Mouse (Mus musculus): ENCODE measurements around the gene Mansc1. TPM values are rescaled to one million over a fixed set of nuclear protein-coding genes. Genes with fewer than 3 reads are reported as not detected.
A peak's percentile ranks its signal among the peaks of the same experiment; 100 is the strongest.

The Mansc1 gene
- total RNA-seq, 2 experiments from 2014 or later = 9.1 TPM

DNA sequence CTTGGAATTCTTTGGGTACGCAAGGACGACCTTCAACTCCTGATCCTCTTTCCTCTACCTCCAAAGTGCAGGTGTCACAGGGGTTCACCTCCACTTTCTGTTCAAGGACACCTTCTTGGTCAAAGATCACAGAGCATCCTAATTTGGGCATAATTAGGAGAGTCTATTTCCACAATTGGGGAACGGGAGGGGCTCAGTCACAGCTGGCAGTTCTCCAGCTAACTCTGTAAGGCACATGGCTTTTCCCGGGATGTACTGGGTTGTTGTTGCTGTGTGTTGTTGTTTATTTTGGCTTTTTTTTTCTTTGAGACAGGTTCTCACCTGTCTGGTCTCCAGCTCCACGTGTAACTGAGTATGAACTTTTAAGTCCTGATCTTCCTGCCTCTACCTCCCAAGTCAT lies 468 bp upstream of the Mansc1 start:
- peak overlapping the region; percentile 89 for H3K27ac ChIP-seq
- no peak for DNase-seq (ENCODE audit: low spot score in 2 of 2)
- no peak for TF ChIP-seq CTCF (conservative IDR thresholded peaks at IDR 0.05)

DNA sequence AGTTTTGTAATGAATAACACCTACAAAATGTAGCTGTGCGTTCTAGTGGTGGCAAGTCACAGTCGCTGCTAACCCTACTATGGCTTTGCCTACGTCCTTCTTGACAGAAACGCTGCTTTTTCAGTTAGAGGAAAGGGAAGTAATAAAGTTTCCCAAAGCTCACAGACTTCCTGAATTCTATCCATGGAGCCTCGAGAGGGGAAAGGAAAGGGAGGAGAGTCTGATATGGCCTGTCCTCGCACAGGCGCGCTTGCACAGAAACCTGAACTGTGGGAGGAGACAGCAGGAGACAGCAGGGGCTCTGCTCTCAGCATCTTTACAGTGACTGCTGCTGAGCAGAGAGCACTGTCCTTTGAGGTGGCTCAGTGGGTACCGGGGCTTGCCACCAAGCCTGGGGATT lies 1.8 kb downstream of the Mansc1 start:
- H3K4me3 ChIP-seq = no peak overlapping the region
- no peak overlapping the region for H3K27ac ChIP-seq
- DNase-seq (ENCODE audit: low spot score in 2 of 2) = no peak
- TF ChIP-seq CTCF (conservative IDR thresholded peaks at IDR 0.05) = no peak

More for the DNA sequence above, 468 bp upstream of the Mansc1 start:
- H3K4me3 ChIP-seq = peak overlapping the region; percentile 81

DNA sequence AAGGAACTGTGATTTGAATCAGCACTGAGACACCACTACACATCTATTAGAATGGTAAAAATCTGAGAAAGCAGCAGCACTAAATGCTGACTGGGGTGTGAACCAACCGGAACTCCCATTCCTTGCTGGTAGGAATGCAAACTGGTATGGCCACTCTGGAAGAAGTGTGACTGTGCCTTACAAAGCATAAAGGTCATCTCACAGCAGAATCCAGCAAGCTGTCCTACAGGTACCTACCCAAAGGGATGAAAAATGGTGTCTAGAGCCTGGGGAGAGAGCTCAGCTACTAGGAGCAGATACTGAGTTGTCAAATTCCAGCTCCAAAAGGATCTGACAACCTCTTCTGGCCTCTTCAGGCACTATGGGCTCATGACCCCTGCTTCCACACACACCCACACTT lies 5.7 kb downstream of the Mansc1 start:
- no peak overlapping the region for H3K27ac ChIP-seq

DNA sequence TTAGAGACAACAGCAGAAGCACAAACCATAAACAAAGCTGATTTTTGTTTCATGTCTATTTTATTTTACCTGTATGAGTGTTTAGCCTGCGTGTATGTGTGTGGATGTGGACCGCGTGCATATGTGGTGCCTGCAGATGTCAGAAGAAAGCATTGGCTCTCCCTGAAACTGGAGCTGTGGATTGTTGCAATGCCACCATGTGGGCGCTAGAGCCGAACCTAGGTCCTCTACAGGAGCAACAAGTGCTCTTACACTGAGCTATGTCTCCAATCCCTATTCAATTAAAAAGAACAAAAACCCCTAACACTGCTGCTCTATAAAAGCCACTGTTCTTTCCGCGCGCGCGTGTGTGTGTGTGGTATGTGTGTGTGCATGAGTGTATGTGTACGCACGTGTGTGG lies 6.9 kb downstream of the Mansc1 start:
- no peak overlapping the region for H3K27ac ChIP-seq
- DNase-seq (ENCODE audit: low spot score in 2 of 2) = no peak
- no peak overlapping the region for H3K4me3 ChIP-seq
- no peak for TF ChIP-seq CTCF (conservative IDR thresholded peaks at IDR 0.05)

More for the DNA sequence above, 5.7 kb downstream of the Mansc1 start:
- DNase-seq (ENCODE audit: low spot score in 2 of 2) = no peak
- no peak for TF ChIP-seq CTCF (conservative IDR thresholded peaks at IDR 0.05)
- H3K4me3 ChIP-seq = no peak overlapping the region

DNA sequence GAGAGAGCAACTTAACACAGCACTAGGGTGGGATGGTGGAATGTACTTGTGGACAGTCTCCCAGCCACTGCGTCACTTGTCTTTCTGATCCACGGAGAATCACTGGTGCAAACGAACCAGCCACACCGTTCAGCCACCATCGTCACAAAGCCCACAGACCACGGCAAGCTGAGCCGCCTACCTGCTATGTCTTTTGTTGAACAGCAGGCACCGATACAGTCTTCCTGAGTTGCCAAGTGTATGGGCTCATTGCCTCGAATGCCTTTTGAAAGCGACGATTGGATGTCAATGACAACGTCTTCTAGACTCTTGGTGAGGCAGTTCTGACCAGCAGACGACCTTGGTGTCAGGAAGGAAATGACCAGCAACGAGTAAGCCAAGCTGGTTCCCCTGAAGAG lies 10.7 kb downstream of the Mansc1 start:
- TF ChIP-seq CTCF (conservative IDR thresholded peaks at IDR 0.05) = no peak
- no peak for DNase-seq (ENCODE audit: low spot score in 2 of 2)
- Histone ChIP-seq H3K4me3 (no peak overlapping the region; the same call in 1 of the 2 replicates), H3K27ac (peak overlapping the region; percentile 67)

DNA sequence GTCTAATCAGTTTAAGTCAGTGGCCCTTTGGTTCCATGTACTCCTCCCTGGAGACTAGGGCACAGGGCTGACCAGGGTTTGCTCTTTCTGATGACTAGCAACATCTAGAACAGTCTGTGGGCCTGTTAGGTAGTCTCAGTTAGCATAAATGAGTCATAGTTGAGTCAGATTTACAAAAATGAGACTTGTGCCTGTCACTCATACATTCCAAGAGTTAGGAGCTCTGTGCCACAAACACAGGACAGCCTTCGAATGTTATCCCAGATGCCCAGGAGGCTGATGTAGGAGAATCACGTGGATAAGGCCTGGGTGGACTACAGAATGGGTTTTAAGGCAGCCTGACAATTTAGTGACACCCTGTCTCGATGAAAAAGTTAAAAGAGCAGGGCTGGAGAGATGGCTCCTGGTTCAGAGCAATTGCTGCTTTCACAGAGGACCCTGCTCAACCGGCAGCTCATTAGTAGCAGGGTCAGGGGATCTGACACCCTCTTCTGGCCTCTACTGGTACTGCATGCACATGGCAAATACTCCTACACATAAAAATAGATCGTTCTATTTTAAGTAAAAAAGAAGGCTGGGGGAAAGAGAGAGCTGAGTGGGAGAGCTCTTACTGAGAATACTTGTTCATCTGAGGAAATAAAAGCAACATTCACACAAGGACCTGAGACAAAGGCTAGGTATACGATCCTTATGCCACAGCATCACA lies 11.3 kb downstream of the Mansc1 start:
- Histone ChIP-seq H3K27ac (peak overlapping the region; percentile 67), H3K4me3 (no peak overlapping the region; the same call in 1 of the 2 replicates)
- peak; percentile 54 to 83 for DNase-seq (ENCODE audit: low spot score in 2 of 2)
- TF ChIP-seq CTCF (conservative IDR thresholded peaks at IDR 0.05) = peak; percentile 83

DNA sequence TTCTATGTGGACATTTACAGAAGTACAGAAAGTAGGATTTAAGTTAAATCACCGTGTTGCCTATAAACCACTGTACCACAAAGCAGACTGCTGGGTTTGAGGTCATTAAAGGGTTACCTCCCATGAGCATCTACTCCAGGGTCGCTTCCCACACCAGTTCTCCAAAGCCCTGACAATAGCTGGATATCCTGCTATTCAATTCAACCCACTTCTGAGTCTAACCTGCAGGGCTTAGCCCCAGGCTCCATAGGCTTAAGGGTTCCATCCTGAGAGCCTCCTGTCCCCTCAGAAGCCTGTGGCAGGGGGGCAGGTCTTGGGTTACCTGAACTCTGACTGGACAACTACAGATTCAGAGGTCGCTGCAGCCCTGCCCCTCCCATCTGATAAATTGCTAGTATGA lies 12.2 kb downstream of the Mansc1 start:
- TF ChIP-seq CTCF (conservative IDR thresholded peaks at IDR 0.05) = no peak
- H3K27ac ChIP-seq = 0 out of 2 replicates have a peak overlapping the region, but pooled peaks have one; percentile 67
- H3K4me3 ChIP-seq = no peak overlapping the region
- DNase-seq (ENCODE audit: low spot score in 2 of 2) = no peak

DNA sequence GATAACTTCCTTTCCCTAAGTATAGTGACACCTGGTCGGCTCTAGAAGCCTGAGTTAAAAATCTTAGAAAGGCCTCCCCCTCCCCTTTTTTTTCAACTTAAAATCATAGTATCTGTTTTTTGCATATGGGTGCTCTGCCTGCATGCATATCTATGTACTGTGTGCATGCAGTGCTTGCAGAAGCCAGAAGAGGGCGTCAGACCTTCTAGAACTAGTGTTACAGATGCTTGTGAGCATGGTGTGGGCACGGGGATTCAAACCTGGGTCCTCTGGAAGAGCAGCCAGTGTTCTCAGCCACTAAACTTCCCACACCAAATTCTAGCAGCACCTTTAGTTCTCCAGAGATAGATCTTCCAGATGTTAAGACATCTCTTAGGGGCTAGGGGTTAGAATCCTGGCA lies 14.7 kb downstream of the Mansc1 start:
- no peak overlapping the region for H3K27ac ChIP-seq
- no peak overlapping the region for H3K4me3 ChIP-seq
- DNase-seq (ENCODE audit: low spot score in 2 of 2) = no peak
- peak; percentile 42 for TF ChIP-seq CTCF (conservative IDR thresholded peaks at IDR 0.05)

DNA sequence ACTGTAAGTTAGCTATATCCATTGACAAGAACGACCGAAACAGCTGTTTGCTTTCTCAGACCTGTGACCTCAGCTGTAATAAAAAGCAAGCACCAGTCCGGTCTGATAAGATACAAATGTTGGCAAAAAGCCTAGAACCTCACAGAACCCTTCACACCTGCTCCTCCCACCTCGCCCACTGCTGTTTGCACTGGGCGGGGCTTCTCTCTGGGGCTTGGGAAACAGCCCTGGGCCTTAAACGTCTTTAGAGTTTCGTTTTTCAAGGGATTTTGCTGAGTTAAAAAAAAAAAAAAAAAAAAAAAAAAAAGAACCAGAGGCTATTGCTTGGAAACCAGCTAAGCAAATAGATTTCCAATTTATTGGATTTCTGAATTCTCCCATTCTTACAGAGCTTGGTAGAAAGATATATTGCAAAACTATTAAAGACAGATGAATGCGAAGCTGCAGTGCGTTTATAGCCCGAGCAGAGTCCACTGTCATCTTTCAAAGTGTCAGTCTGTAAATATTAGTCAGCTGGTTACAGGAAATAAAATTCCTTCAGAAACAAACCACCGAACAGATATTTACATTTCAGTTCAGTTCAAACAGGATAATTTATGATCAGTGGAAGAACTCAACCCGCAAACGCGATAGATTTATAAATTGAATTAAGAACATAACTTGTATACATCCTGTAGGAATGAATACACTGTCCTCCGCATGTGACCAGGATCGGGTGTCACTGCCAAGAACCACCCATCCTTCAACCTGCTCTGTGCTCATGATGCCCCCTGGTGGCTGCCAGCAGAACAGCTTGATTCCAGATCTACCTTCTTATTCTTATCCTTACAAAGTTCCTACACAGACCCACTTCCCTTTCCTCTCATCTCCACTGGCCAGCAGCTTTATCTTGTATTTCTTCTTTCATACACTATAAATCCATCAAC lies 17.3 kb downstream of the Mansc1 start:
- Histone ChIP-seq H3K27ac (peak overlapping the region; percentile 44; the same call in 1 of the 2 replicates), H3K4me3 (peak overlapping the region; percentile 46)
- DNase-seq (ENCODE audit: low spot score in 2 of 2) = peak; percentile 84 to 89
- peak; percentile 99 for TF ChIP-seq CTCF (conservative IDR thresholded peaks at IDR 0.05)

DNA sequence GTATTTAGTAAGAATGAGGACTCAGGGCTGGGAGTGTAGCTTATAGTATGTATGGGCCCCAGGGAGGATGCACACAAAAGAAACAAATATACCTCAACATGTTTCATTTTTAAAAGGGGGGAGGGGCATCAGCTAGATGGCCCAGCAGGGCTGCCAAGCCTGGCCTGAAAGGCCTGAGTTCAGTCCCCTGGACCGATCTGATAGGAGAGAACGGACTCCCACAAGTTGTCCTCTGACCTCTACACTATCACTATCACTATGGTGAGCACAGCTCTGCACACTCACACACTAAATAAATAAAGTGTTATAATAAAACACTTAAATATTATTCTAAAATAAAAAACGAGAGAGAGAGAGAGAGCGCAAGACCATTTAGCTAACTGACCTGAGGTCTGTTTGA lies 18.0 kb downstream of the Mansc1 start:
- no peak for TF ChIP-seq CTCF (conservative IDR thresholded peaks at IDR 0.05)
- H3K27ac ChIP-seq = no peak overlapping the region
- H3K4me3 ChIP-seq = no peak overlapping the region
- no peak for DNase-seq (ENCODE audit: low spot score in 2 of 2)

DNA sequence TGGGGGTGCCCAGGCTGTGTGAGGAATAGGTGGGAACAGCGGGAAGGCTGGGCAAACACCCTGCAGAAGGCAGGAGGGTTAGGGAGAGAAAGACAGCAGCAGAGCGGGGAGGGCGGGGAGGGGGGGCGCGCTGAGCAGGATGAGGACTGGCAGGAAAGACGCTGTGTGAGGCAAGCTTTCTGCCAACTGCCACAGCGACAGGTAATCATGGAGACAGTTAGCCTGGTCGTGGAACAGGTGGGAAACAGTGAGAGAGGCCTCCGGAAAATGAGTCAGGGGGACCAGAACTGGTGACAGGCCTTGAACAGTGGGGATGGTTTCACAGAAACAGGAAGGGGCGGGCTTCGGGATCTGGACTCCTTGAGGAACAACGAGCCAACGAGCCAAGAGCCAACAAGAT lies 20.4 kb downstream of the Mansc1 start:
- Histone ChIP-seq H3K27ac (no peak overlapping the region; the same call in 1 of the 2 replicates), H3K4me3 (no peak overlapping the region)
- no peak for DNase-seq (ENCODE audit: low spot score in 2 of 2)
- no peak for TF ChIP-seq CTCF (conservative IDR thresholded peaks at IDR 0.05)

DNA sequence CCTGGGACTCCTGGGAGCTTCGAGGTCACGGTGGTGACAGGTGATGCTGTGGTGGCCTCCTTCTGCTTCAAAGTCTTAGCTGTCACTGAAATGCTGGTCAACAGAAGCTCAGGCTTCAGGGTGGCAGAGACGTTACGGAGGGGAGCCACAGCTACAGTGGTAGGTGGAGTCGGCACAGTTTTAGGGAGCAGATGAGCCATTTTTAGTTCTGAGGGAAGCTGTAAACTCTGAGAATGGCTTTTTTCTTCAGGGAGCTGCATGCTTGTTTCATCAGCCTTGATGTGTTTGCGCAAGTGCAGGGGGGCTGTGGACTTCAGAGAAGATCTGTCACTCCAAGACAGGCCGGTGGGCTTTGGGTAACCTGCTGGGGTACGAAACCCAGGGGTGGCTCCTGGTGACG lies 21.9 kb downstream of the Mansc1 start:
- H3K4me3 ChIP-seq = no peak overlapping the region
- no peak for TF ChIP-seq CTCF (conservative IDR thresholded peaks at IDR 0.05)
- no peak overlapping the region for H3K27ac ChIP-seq
- DNase-seq (ENCODE audit: low spot score in 2 of 2) = no peak

Data from layer of hippocampus, adult 2 months (tissue).